Mouse (Mus musculus) testis, postnatal 10 days (tissue): ENCODE measurements around the gene Aoc3.
A peak's percentile ranks its signal among the peaks of the same experiment; 100 is the strongest.

Source experiments
- DNase-seq: peaks from one replicate; pipeline ENCODE4 v3.0.0; 2021; ENCODE audit warnings: low spot score

The Aoc3 gene

DNA sequence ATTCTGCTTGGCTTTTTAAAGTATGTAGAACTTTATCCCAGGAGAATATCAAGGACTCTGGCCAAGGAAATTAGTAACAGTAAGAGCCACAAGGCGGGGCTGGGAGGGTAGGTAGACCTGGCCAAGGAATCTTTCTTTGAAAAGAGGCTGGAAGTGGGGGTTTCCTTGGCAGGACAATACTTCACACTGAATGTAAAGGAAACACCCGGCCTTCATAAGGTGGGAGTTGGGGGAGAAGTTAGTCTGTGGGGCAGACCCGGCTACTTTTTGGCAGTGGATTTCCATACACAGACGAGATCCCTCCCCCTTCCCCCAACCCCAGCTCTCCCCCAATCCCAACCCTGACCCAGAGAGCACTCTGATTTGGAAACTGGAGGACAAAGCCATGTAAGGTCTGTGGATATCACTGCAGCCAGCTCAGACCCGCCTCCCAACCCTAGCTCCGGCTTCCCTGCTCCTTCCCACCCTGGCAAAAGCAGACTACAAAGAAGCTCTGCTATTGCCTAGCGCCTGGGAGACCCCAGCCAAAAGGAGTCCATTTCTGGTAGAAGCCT is at the start of gene Aoc3:
TSS of gene Aoc3 (plus strand) at position 235 of the 554 bp plus-strand sequence.
- peak; percentile 58 for DNase-seq

- no peak for DNase-seq
Observed at GRCm38 (mm10) chr11:101280837-101281236, 49.6 kb upstream of the Aoc3 start.

DNA sequence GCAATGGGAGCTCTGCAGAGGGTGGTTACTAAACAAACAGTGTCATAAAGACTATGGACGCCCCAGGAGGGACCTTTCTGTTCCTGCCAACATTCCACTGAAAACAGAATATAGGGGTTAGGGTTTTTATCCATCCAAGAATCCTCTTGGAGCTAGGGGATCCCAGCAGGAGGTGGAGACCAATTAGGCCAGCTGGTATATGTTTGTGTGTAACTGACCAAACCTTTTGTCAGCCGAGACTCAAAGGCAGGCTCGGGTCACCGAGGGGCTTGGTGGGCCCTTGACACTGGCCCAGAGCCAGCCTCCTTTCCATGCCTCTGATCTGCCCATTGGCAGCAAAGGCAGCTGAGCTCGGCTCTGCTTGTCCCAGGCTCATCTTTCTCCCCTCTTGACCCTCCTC is 47.5 kb upstream of the Aoc3 start:
- no peak for DNase-seq

DNA sequence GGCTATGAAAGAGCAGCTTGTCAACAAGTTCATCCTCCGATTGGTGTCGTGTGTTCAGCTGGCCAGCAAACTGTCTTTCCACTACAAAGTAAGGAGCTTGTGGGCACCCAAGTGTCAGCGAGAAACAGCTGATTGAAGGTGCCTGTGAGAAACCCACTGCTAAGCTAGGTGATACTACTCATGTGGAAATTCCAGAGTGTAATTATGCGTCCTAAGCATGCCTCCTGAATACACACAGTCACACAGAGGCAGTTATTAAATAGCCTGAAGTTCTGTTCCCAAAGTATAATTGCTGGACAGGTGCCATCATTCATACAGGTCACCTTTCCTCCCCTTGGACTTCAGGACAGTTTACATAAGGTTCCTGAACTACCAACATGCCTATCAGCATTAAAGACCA is 46.6 kb upstream of the Aoc3 start:
- no peak for DNase-seq

DNA sequence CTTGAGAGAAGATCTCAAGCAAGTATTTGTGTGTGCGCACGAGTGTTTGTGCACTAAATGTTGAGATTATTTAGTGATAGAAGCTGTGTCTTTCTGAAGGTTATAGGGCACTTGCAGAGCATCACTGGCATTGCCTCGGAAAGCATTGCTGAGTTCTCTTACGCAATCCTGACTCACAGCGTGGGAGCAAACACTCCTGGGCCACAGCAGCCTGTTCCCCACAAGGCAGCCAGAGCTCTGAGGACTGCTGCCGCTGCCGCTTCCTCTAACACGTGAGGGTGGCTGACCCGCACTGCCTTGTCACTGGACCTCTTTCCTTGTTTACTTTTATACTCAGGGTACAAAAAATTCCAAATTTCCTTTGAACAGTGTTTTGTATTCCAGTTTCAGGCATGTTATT is 43.1 kb upstream of the Aoc3 start:
- DNase-seq = no peak

DNA sequence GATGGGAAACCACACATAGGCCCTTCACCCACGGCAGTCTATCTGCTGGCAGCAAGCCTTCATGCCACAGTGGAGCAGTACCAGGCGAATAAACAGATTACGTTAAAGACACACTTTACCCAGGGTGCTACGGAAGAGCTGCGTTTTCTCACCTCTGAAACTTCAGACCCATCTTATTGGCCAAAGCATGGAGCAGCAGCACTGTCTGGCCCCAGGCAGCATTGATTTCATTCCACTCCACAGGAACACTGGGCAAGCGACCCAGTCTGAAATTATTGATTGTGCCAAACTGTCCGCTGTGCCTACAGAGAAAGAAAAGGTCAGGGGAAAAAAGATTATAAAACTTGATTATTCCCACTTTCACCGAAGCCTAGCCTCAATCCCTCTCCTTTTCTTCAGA is 39.2 kb upstream of the Aoc3 start:
- DNase-seq = no peak

DNA sequence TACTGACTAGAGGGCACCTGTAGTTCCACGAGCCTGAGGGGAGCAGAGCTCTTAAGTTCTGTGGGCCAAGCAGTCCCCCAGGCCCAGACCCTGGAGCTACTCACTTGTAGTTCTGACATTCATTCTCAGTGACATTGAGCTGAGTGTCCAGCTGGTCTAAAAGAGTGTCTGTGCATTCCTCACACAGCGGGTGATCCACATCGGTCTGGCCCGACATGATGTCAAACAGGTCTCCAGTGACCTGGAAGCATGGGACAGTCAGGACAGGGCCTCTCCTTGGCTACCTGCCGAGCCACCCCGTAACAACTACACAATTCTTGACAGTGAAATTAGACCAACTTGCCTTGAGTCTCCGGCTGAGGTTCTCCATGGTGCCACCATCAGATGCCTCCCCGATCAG is 35.2 kb upstream of the Aoc3 start:
- DNase-seq = no peak

DNA sequence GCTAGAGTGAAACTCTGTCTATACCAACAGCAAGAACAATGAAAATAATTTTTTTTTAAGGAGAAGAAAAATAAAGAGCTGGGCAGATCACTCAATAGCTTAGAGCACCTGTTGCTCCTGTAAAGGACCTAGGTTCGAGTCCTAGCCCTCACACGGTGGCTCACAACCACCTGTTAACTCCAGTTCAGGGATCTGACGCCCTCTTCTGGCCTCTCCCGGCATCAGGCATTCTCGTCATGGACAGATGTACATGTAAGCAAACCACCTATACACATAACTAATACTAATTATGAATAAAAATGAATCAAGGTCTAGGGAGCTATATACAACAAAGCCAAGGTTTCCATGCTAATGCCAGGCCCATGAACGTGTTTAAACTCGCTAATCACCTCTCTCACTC is 29.5 kb upstream of the Aoc3 start:
- peak; percentile 57 for DNase-seq

DNA sequence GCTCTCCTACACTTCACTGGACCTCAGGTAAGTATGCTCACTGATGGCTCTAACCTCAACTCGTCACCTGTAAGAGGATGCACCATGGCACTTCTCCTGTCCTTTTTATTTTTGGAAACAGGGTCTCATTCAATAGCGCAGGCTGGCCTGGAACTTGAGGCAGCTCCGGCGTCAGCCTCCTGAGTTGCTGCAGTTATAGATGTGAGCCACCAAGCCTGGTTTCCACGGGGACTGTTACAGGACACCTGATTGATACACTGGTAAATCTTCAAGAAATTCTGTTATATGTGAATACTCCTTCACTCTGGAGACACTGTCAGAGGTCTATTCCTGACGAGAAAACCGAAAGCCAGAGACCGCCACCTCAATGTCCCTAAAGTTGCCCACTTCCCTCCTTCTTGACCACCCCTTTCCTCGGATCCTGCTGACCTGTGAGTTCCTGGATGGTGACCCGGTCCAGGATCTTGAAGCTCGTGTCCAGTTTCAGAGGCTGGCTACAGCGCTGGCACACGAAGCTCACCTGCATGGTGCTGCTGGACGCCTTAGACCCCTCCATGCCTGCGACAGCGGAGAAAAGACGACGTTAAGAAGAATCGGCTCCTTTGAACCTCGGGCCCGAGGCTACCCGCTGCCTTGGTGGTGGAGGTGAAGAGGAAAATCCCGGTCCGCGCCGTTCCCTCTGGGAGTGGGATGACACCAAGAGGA is 29.0 kb upstream of the Aoc3 start:
- DNase-seq = no peak

- DNase-seq = peak; percentile 100
Observed at GRCm38 (mm10) chr11:101302004-101302798, 28.2 kb upstream of the Aoc3 start, which contains the start of gene Becn1. Gene Becn1 (minus strand): TSS chr11:101302286.

- no peak for DNase-seq
Observed at GRCm38 (mm10) chr11:101307744-101308143, 22.7 kb upstream of the Aoc3 start.

GRCm38 (mm10) chr11:101311083-101311482 is 19.3 kb upstream of the Aoc3 start:
- no peak for DNase-seq

GRCm38 (mm10) chr11:101312150-101312549 is 18.3 kb upstream of the Aoc3 start:
- no peak for DNase-seq

DNA sequence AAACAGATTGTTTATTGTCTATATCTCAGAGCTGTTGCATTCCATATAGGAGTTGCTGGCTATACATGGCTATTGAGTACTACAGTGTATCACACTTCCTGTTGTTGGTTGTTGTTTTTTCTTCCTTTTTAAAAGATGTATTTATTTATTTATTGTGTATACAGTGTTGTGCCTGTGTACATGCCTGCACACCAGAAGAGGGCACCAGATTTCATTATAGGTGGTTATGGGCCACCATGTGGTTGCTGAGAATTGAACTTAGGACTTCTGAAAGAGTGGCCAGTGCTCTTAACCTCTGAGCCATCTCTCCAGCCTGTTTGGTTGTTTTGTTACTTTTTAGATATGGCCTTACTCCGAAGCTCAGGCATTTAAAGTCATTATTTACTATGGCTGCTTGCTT is 15.8 kb upstream of the Aoc3 start:
- DNase-seq = no peak

GRCm38 (mm10) chr11:101315082-101315650 is 15.2 kb upstream of the Aoc3 start:
- no peak for DNase-seq

- peak; percentile 93 for DNase-seq
Observed at GRCm38 (mm10) chr11:101315665-101316500, 14.5 kb upstream of the Aoc3 start, which contains the start of gene Psme3. Gene Psme3 (plus strand): TSS chr11:101316213.

DNA sequence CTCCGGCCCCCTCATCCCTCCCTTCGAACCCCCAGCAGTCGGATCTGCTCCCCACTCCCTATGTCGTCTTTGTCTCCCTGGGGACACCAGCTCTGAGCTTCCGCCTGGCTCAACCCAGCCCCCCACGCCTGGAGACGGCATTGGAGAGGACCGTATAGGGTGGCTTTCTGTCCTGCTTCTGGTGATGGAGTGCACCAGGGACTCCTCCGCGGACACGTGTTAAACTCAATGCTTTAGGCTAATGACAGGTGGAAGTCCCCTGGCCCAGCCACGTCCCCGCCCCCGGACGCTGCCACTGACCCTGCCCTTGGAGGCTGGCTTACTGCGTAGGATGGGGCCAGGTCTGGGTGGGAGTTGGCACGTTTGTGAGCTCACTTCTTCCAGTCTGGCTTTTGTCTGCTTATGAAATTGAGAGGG is 13.9 kb upstream of the Aoc3 start:
- peak; percentile 67 for DNase-seq

GRCm38 (mm10) chr11:101323609-101324008 is 6.8 kb upstream of the Aoc3 start:
- DNase-seq = peak; percentile 86

- DNase-seq = no peak
Observed at GRCm38 (mm10) chr11:101324763-101325162, 5.6 kb upstream of the Aoc3 start, which contains the start of gene Aoc2. Gene Aoc2 (plus strand): TSS chr11:101325063.

GRCm38 (mm10) chr11:101325201-101325600 is 5.2 kb upstream of the Aoc3 start:
- DNase-seq = peak; percentile 46

GRCm38 (mm10) chr11:101326147-101326546 is 4.3 kb upstream of the Aoc3 start:
- DNase-seq = no peak

DNA sequence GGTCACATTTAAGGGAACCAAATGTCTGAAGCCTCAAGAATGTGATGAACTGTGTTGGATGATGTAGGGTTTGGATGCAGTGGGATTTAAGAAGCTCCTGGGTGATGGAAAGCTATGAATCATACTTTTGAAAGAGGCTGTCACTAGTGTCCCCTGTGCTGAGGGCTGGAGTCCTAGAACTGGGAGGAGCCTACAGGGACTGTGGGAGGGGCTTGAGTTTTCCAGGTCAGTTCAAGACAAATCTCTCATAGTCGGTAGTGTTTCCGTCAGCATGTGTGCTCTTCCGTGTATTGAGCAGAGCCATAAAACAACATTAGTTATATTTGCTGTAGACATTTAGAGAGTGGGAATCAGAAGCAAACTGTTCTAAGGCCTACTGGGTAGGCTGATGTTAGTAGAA is 3.1 kb upstream of the Aoc3 start:
- DNase-seq = no peak
